Mouse (Mus musculus) testis, adult 2 months (tissue): ENCODE measurements around the gene 1190002N15Rik.

Experiments used
- CTCF ChIP-seq: fragments of 200-500 bp; IDR thresholded peaks from 2 replicates; pipeline ENCODE4 v1.5.1; 2012; ENCODE audit warnings: low read depth, mild to moderate bottlenecking, inconsistent platforms, low read length, moderate library complexity; ENCODE audit not compliant: control insufficient read depth, insufficient read depth, insufficient replicate concordance
- POLR2A ChIP-seq: fragments of 200-500 bp; IDR thresholded peaks from 2 replicates; pipeline ENCODE4 v1.6.1; 2012; ENCODE audit warnings: low read depth, mild to moderate bottlenecking, inconsistent platforms, low read length, moderate library complexity; ENCODE audit not compliant: control insufficient read depth

GRCm38 (mm10) chr9:94512246-94512645 is 25.6 kb downstream of the 1190002N15Rik start:
- no peak for TF ChIP-seq POLR2A
- TF ChIP-seq CTCF, result no peak
